Mouse (Mus musculus) naive thymus-derived CD4-positive, alpha-beta T cell, adult 5 months (primary cell): ENCODE results near the gene Cenpq. TPM values are rescaled to one million over a fixed set of nuclear protein-coding genes. Genes with fewer than 3 reads are reported as not detected.

Experiments
- polyA plus RNA-seq: library from polyadenylated mRNA; unstranded; fragments of 100-300 nt; shearing (Covaris generic); gene quantifications from one replicate; pipeline ENCODE4 v1.2.1, GENCODE M21; 2017

Cenpq gene
- polyA plus RNA-seq: 32.6 TPM

GRCm38 (mm10) chr17:40934420-40935231, at the start of gene Cenpq, which contains the start of gene Mut:
Gene Cenpq, minus strand, starts transcription at chr17:40935047.
Gene Mut, plus strand, starts transcription at chr17:40934685.

GRCm38 (mm10) chr17:40914250-40914649, 20.6 kb downstream of the Cenpq start, which contains the start of gene Glyatl3:
Gene Glyatl3, minus strand, starts transcription at chr17:40914350.

GRCm38 (mm10) chr17:40879924-40880691, 54.7 kb downstream of the Cenpq start, which contains the start of gene 9130008F23Rik:
Gene 9130008F23Rik, minus strand, starts transcription at chr17:40880559.

Other genes starting within 250 kb of the Cenpq start
- gene Esp1, start 207.9 kb downstream of the Cenpq start, polyA plus RNA-seq: not detected
- not detected for gene Crisp2, start 128.0 kb downstream of the Cenpq start, polyA plus RNA-seq
- gene Rhag, start 123.9 kb downstream of the Cenpq start, polyA plus RNA-seq: not detected
- gene 9130008F23Rik, start 54.5 kb downstream of the Cenpq start, polyA plus RNA-seq: not detected
- not detected for gene Glyatl3, start 20.7 kb downstream of the Cenpq start, polyA plus RNA-seq
- 14.8 TPM for gene Mut, start 362 bp downstream of the Cenpq start, polyA plus RNA-seq